Mouse (Mus musculus) heart, postnatal 10 days (tissue): ENCODE data around the gene Olfr918. TPM values are rescaled to one million over a fixed set of nuclear protein-coding genes. Genes with fewer than 3 reads are reported as not detected.

Experiments
- DNase-seq, 2 experiments: peaks; one replicate each; pipeline ENCODE4 v3.0.0; 2021
- intact Hi-C: fragments of 180-260 bp; cut with DNase I; formaldehyde crosslinking; loops from one replicate; pipeline ENCODE4 v1.15.1; 2025
- total RNA-seq, 2 experiments: library from RNA; stranded (reverse); gene quantifications; 2 replicates each; pipeline ENCODE4 v1.2.3; 2021

Gene Olfr918
- not detected for total RNA-seq

DNA sequence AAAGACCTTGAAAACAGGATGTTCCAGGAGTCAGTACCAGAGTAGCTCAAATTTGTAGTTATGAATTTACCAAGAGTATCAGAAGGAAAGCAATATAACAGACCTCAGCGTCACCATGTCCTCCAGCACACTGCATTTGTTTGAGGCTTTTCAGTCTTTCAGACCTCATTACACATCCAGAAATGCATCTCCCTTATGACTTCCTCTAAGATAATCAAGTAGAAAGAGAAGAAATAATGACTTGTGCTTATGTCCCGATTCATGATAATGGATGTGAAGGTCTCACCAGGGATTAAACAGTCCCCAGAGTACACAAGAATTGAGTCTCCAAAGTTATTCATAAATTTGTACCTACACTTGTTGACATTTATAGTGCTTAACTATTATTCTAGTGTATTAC, at the start of gene Olfr918:
Gene Olfr918 (minus strand): TSS at position 101 of the 400 bp plus-strand sequence.
- intact Hi-C loops, result no loop called here
- DNase-seq, result no peak

DNA sequence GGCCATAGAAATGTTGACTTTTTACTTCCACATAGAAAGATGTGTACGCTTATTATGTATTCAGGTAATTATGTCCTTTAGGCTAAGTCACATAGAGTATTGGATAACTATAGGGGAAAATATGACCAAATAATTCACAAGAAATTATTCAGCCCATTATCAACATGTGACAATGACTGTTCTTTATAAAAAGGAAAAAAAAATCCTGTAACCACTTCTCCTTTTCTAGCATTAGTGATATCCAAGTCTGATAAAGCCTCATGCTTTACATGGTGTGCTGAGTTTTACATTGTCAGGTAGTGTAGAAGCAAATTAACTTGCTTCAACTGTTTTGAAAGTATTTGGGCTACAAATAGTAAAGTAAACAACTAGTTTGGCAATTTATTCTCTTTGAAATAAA, 49.6 kb upstream of the Olfr918 start:
- no peak for DNase-seq
- intact Hi-C loops, result no loop called here

DNA sequence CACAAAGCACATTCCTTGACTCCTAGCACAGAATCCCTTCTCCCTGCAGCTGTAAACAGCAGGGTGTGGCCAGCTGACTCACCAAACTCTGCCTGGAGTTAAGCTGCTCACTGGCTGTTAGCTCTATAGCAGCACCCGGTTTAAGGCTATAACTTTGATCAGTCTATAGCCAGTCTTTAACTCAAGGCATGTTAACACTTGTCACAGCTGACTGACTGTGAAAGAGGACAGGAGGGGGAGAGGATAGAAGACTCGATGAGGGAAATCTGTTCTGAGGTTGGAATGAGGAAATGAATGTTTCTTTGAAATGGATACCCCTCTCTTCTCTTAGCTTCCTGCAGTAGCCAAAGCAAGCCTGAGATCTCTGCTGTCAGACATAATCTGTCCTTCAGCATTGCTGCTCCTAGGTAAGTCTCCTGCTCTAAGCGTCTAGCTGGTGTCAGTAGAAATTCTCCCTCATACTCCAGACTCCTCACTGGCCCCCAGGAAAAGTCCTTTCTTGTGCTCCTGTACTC, 44.6 kb upstream of the Olfr918 start:
- intact Hi-C loops, result no loop called here
- peak; percentile 35 to 45 for DNase-seq

DNA sequence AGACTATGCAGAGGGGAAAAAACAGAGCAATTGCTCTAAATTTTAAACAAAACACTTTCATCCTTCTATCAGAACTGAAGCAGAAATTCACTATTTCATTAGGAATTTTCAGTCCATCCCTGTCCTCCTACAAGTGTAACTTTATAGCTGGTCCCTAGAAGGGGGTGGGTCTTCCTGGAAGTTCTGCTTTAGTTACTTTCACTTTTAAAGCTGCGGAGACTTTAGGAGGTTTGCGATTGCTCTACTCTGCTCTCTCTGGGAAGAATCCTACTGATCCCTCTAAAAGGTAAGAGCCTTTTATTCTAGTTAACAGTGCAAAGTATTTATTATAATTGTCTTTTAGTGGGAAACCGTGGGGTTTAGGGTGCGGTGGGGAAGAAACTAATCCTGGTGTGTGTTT, 43.7 kb upstream of the Olfr918 start, which contains the start of gene Vwa5a:
Gene Vwa5a (plus strand): TSS at position 167 of the 400 bp plus-strand sequence.
- peak; percentile 49 to 61 for DNase-seq
- intact Hi-C loops, result no loop called here

DNA sequence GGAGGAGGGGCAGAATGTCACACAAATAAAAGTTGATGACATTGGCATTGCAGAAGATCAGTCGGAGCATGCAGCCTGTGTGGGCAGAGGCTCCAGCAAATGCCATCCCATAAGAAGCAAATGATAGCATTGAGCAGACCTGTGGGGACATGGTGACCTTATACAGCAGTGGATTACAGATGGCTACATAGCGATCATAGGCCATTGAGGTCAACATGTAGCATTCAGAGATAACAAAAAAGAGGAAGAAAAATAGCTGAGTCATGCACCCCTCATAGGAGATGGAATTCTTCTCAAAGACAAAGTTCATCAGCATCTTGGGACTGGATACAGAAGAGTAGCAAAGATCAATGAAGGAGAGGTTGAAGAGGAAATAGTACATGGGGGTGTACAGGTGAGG, 1.5 kb downstream of the Olfr918 start:
- intact Hi-C loops, result no loop called here
- no peak for DNase-seq

DNA sequence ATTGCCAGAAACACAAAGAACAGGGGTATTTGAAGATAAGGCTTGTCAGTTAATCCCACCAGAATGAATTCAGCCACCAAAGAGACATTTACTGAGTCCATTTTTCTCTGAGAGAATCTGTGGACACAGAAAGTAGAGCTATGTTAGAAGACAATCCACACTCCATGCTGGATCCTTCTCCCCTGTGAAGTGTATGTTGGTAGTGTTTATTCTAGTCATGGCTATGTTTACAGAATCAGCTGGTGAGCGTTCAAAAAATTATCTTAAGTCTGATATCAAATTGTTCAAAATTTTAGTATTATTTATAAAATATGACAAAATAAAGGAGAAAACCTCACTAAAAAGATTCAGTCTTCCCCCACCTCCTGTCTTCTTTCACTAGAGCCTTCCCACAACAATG, 8.7 kb downstream of the Olfr918 start, which contains the start of gene Olfr917:
Gene Olfr917 (minus strand): TSS at position 101 of the 400 bp plus-strand sequence.
- intact Hi-C loops, result no loop called here

DNA sequence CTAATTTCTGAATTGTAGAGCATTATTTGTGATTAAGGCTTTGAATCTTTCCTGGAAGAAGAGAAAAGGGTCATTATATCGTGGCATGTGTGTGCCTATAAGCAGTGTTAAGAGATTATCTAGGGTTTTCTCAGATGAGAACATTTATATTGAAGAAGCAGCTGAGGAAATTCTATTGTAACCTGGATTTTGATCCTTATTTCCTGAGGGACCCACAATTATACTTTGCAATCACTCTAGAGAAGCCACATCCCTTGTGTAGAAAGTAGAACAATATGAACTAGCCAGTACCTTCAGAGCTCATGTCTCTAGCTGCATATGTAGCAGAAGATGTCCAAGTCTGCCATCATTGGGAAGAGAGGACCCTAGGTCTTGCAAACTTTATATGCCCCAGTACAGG, 14.6 kb downstream of the Olfr918 start, which contains the start of gene Olfr916:
Gene Olfr916 (minus strand): TSS at position 101 of the 400 bp plus-strand sequence.
- intact Hi-C loops, result no loop called here
- no peak for DNase-seq

More for the DNA sequence above, 8.7 kb downstream of the Olfr918 start, which contains the start of gene Olfr917:
- no peak for DNase-seq

DNA sequence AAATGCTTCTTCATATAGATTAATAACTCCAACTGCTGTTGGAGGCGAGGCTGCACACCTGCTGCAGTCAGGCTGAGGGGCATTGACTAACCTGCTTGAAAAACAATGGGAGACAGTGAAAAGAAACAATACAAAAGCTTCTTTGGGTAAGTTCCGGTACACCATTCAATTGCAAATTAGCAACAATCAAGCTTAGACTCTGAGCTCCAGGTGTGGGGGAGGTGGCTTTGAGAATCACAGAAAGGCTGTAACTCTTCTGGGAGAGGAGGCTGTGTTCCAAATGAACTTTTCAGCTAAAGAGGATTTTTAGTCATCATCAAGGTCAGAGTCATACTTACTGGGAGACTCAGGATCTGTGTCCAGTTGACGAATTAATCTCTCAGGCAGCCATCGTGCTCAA, 42.0 kb downstream of the Olfr918 start:
- intact Hi-C loops, result no loop called here
- no peak for DNase-seq

Other genes with a start within 250 kb of the Olfr918 start
- gene Olfr901, start 245.1 kb downstream of the Olfr918 start, total RNA-seq, result not detected
- gene Olfr902, start 226.9 kb downstream of the Olfr918 start, total RNA-seq, result not detected
- not detected for gene Olfr904, start 211.5 kb downstream of the Olfr918 start, total RNA-seq
- gene Olfr905, start 203.5 kb downstream of the Olfr918 start, total RNA-seq, result not detected
- not detected for gene Olfr906, start 187.5 kb downstream of the Olfr918 start, total RNA-seq
- not detected for gene Olfr907, start 178.8 kb downstream of the Olfr918 start, total RNA-seq
- not detected for gene Olfr911-ps1, start 153.0 kb downstream of the Olfr918 start, total RNA-seq
- gene Olfr910, start 136.8 kb downstream of the Olfr918 start, total RNA-seq, result not detected
- not detected for gene Olfr912, start 94.4 kb downstream of the Olfr918 start, total RNA-seq
- not detected for gene Olfr913, start 81.8 kb downstream of the Olfr918 start, total RNA-seq
- gene Olfr914, start 69.5 kb downstream of the Olfr918 start, total RNA-seq, result not detected
- gene Olfr916, start 14.7 kb downstream of the Olfr918 start, total RNA-seq, result not detected
- not detected for gene Olfr917, start 8.8 kb downstream of the Olfr918 start, total RNA-seq
- not detected for gene Olfr919, start 29.1 kb upstream of the Olfr918 start, total RNA-seq
- 10 to 100 TPM; 29.9 to 34.3 TPM for gene Vwa5a, start 43.7 kb upstream of the Olfr918 start, total RNA-seq
- gene Olfr920, start 77.7 kb upstream of the Olfr918 start, total RNA-seq, result under 1 TPM; 0.07 to 0.12 TPM
- not detected for gene Olfr921, start 98.5 kb upstream of the Olfr918 start, total RNA-seq
- not detected for gene Olfr922, start 140.0 kb upstream of the Olfr918 start, total RNA-seq
- not detected for gene Olfr923, start 151.9 kb upstream of the Olfr918 start, total RNA-seq
- not detected for gene Olfr924, start 169.8 kb upstream of the Olfr918 start, total RNA-seq
- gene Olfr26, start 180.5 kb upstream of the Olfr918 start, total RNA-seq, result not detected
- not detected for gene Olfr926, start 202.5 kb upstream of the Olfr918 start, total RNA-seq